Mouse (Mus musculus) retina, postnatal 1 day (tissue): ENCODE results near the gene Adcyap1.

ENCODE experiments used
- DNase-seq: peaks from one replicate; pipeline ENCODE4 v3.0.0-alpha.2; 2012

The Adcyap1 gene

GRCm38 (mm10) chr17:93198717-93199116 is at the start of gene Adcyap1:
TSS of gene Adcyap1 (plus strand) at chr17:93199017.
- no peak for DNase-seq

GRCm38 (mm10) chr17:93158280-93158851 is 40.5 kb upstream of the Adcyap1 start:
- peak; percentile 67 for DNase-seq

DNA sequence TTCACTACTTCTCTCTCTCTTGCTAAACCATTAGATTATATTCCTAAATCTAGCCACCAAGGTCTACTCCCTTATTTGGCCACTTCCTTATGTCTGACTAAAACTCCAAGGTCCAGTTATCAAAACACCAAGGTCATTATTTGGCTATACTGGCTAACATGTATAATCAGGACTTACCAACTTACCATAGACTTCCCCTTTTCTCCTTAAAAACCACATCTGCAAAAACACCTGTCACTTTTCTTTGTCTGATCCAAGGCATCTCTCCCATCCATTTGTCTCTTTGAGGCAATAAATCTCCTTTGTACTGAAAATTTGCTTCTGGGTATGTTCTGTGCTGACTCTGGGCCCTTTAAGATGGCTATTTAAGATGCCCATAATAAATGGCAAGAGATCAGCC is 29.2 kb upstream of the Adcyap1 start:
- DNase-seq, result no peak

DNA sequence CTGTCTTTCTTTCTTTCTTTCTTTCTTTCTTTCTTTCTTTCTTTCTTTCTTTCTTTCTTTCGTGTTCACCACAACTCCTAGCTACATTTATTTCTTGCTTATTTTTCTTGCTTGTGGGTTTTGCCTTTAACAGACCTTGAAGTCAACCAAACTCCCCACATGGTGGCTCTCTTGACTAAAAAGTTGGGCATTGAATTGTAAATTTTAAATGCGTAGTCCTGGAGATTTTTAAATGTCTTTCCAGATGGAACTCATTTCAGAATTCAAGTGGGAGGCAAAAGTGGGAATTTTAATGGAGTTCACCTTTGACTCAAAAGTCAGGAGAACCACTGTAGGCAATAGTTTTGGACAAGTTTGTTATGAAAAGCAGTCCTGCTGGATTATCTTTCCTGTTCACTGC is 2.0 kb upstream of the Adcyap1 start:
- DNase-seq, result peak; percentile 6

GRCm38 (mm10) chr17:93198213-93198612 is 604 bp upstream of the Adcyap1 start:
- peak; percentile 34 for DNase-seq

GRCm38 (mm10) chr17:93199218-93199617 is 401 bp downstream of the Adcyap1 start:
- DNase-seq, result peak; percentile 35

DNA sequence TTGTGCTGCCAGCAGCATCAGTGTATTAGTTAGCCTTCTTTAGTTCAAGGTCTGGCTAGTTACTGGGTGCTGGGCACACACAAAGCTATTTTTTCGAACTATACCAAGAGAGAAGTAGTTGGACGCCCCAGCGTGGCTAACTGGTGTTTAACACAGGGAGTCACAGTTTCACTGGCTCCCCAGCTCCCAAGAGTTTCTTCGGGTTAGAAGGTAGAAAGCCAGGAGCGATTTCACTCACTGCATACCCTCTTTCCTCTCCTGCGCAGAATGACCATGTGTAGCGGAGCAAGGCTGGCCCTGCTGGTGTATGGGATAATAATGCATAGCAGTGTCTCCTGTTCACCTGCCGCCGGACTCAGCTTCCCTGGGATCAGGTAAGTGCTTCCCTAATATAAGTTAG is 930 bp downstream of the Adcyap1 start:
- DNase-seq, result peak; percentile 15

DNA sequence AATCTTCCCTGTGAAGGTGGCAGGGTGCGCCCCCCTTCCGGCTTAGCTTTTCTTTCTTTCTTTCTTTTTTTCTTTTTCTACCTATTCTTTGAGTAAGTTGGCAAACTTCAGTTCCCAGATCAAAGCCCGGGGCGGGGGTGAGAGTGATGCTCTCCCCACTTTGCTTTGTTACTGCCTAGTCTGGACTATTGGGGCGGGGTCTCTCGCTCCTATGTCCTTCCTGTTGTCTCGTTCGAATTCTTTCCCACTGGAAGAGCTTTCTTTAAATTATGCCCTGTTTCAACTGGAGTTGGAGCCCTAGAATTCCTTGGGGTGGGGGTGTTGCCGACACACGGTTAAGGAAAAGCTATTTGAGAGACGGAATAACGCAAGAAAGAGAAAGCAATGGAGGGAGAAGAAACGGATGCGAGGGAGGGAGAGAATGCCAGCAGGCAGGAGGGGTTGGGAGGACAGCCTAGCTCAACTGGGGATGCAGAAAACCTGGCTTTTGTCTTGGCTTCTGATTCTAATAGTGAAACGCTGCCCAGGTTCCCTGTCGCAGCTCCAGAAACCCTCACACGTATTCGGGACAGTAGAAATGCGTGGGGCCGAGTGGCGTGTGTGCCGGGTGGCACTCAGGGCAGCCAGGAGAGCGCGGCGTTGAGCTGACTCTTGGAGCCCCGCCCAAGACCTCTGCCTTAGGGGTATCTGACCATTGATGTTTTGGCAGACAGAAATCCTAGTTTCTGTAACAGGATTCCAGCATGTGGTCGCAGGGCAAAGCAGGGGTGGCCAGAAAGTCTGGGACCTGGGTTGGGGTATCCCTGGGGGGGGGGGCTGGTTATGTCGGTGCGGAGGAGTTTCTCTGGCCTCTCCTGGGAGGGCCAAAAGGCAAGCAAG is 1.8 kb downstream of the Adcyap1 start:
- peak; percentile 30 for DNase-seq

DNA sequence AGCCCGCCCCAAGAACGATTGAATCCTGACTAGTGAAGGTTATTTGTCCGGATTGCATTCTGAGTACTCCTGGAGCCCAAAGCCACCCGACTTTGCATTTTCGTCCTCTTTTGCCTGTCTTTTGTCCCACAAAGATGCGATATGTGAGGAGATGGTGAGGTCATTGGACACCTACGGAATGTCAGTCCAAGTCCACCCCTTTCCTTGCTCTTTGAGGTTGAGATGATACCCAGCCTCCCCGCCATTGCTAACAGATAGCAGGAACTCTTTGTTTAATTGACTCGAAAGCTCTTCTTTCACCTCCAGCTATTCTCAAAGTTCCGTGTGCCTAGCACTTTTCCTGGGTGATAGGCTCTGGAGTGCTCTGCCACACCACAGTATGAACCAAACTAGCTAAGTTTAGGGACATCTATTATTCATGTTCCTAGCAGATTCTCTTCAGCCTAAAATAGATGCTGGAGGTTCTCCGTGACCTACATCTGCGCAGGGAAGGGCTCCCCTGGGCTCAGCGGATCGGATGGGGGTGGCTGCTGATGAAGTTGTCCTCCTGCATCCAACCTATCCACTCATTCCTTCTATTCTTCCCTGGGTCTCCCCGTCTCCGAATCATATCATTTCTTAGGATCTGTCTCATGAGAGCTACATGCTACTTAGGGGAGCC is 2.6 kb downstream of the Adcyap1 start:
- DNase-seq, result peak; percentile 41

DNA sequence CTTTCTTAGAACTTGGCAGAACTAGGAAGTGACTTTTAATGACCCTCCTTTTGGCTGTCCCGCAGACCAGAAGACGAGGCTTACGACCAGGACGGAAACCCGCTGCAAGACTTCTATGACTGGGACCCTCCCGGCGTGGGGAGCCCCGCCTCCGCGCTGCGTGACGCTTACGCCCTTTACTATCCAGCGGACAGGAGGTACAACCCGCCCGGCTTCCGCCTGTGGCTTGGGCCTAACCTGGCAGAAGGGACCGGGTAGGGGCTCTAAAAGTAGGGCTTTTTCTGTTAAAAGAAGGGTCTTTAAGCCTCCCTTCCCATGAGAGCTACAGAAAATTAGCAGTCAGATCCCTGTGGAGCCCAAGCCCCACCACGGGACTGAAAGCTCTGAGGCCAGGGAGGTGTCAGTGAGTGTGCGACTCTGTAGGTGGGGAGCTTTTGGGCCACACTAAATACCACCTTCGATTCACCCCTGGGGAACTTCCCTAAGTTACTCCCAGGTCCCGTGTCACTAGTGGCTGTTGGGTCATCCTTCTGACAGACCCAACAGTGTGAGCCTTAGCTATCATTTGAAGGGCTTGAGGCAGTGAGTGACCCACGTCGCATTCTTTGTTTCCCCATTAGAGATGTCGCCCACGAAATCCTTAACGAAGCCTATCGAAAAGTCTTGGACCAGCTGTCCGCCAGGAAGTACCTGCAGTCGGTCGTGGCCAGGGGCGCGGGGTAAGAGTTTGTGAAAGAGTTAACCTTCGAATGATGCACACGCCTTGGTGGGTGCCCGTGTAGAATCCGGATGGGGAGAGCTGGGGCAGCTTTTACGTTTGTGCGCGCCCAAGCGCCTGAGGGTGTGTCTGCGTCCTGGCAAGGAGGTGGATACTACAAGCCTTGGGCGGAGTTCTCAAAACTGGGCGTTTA is 3.6 kb downstream of the Adcyap1 start:
- DNase-seq, result peak; percentile 48

GRCm38 (mm10) chr17:93203076-93204031 is 4.5 kb downstream of the Adcyap1 start:
- peak; percentile 61 for DNase-seq

- no peak for DNase-seq
Measured at GRCm38 (mm10) chr17:93217785-93218184, 19.0 kb downstream of the Adcyap1 start.

GRCm38 (mm10) chr17:93218640-93219039 is 19.8 kb downstream of the Adcyap1 start:
- DNase-seq, result no peak

DNA sequence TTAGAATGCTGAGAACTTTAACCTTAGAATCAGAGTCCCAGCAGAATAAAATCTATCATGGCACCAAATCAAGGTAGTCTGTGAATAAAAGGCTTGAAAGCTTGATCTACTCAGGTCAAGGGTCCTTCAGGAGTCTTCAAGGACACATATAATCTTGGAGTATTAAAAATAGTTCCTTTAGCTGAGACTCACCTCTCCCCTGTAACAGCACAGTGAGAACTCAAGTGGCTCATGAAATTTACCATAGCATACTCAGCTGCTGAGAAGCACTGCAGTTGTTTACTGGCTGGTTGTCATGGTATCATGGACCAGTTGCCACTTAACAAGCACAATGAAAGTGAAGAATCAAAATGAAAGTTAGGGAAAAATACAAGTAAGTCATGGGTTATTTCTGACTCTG is 38.5 kb downstream of the Adcyap1 start:
- DNase-seq, result no peak
